Mouse (Mus musculus): ENCODE data around the gene Ndufs1. TPM values are rescaled to one million over a fixed set of nuclear protein-coding genes. Genes with fewer than 3 reads are reported as not detected.

Ndufs1 gene
- 90.2 and 93.7 TPM in 2 replicates for polyA plus RNA-seq (2015; fragmentation: Nextera tagmentation; extraction: Ambion mirVana)

DNA sequence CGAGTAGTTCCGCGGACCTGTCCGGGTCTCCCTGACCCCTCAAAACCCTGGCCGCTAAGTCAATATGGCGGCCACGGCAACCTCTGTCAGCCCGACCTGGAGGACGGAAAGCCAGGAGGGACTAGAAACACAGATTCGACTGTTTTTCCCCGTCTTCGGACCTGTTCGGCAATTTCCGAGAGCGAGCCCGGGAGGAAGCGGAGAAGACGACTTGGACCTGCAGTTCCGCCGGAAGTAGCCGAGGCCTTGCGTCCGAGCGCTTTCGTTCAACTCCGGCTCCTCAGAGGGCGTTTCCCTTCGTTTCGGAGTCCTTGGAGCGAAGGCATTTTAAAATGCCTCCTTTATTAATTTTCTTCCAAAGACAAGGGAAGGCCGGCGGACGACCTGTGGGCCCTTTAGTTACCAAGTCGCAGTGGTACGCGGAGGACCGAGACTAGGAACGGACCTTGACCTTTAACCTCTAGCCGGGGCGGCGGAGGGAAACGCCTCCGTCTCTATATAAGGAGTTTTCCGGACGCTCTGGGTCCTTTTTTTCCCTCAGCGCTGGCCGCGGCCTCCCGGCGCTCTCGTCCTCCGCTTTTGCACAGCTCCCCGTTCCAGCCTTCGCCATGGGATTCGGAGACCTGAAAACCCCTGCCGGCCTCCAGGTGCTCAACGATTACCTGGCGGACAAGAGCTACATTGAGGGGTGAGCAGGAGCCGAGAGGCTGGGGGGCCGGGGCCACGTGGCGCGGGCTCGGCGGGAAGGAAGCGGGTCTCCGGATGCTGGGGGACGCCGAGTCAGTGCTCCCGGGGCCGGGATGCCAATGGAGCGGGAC, at the start of gene Ndufs1, which contains the start of gene Eef1b2:
Gene Ndufs1 (minus strand): TSS at position 230 of the 818 bp plus-strand sequence.
Gene Eef1b2 (plus strand): TSS at position 222 of the 818 bp plus-strand sequence.

DNA sequence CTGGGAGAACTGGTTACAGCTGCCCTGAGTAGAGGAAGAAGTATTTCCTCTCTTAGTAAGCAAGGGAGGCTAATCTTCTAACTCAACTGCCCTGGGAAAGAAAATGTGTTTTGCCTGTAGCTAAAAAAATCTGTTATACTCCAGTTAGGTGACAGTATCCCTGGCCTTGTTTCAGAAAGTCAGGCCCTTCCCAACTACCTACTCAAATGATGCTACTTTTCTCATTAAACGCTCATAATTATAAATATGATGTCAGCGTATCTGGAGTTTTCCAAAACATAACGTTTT, 37.6 kb upstream of the Ndufs1 start, which contains the start of gene Gpr1:
Gene Gpr1 (minus strand): TSS at position 273 of the 288 bp plus-strand sequence.

GRCm38 (mm10) chr1:63114136-63114781, 62.4 kb downstream of the Ndufs1 start, which contains the start of gene Ino80d:
Ino80d (minus strand) TSS chr1:63114667.

Small RNAs within 50 kb of the gene (microRNA-seq; reads per million reads assigned to microRNA genes)
- not detected for gene Gm24557
- not detected for gene Gm27512

Other genes starting within 250 kb of the Ndufs1 start
- 6.8 and 7.1 TPM in 2 replicates for gene Ino80d, start 62.2 kb downstream of the Ndufs1 start, polyA plus RNA-seq (2015; fragmentation: Nextera tagmentation; extraction: Ambion mirVana)
- gene Eef1b2, start within 50 bp of the Ndufs1 start, polyA plus RNA-seq (2015; fragmentation: Nextera tagmentation; extraction: Ambion mirVana), result 388 and 447 TPM in 2 replicates
- gene Gpr1, start 37.7 kb upstream of the Ndufs1 start, polyA plus RNA-seq (2015; fragmentation: Nextera tagmentation; extraction: Ambion mirVana), result 0.18 and 0.26 TPM in 2 replicates
- gene Zdbf2, start 96.4 kb upstream of the Ndufs1 start, polyA plus RNA-seq (2015; fragmentation: Nextera tagmentation; extraction: Ambion mirVana), result 2.5 and 3.4 TPM in 2 replicates